Mouse (Mus musculus): Measurements from ENCODE around the gene Foxp1. TPM values are rescaled to one million over a fixed set of nuclear protein-coding genes. Genes with fewer than 3 reads are reported as not detected.

Foxp1 gene
- polyA plus RNA-seq, 1 experiment from 2014 or later = 88.1 TPM

DNA sequence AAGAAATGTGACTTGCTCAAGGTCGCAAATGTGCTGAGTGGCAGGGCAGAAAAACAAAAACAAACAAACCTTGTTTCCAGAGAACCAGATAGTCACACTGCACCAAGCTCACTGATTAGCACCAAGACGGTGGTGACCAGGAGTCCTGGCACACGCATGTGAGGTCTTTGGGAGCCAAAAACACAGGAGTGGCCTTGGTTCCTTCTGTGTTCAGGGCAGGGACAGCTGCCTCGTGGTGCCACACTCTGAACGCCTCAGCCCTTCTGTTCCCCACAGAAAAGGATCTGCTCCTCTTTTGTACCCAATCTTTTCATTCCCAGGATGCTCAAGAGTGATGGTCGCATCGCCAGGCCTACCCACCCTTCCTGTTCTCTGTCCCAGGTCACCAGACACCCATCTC, 434.9 kb downstream of the Foxp1 start:
- WGBS = 51% methylated on average over 7 of the region's 7 CpGs
- Histone ChIP-seq H3K4me2 (ENCODE audit: low read length) (no peak overlapping the region), H3K4me1 (ENCODE audit: control insufficient read depth in 2 of 2, insufficient read depth in 2 of 2, low read length in 2 of 2) (peaks cover 11 to 38% of the 10 kb centered on the region in 2 experiments), H3K27ac (replicated peaks in 1 of 2; ENCODE audit: control insufficient read depth in 1 of 2, insufficient read depth in 1 of 2, low read depth in 2 of 2, low read length in 2 of 2) (peak overlapping the region; percentile 2 to 35; a peak in 2 of 4 replicates), H3K27me3 (ENCODE audit: control insufficient read depth, insufficient read depth, low read length) (no peaks in the 10 kb centered on the region), H3K36me3 (ENCODE audit: control insufficient read depth, insufficient read depth, low read length) (0 out of 2 replicates have a peak, but pooled peaks cover 3% of the 10 kb centered on the region), H3K9me3 (ENCODE audit: control insufficient read depth, low read length) (no peaks in the 10 kb centered on the region), H3K4me3 (ENCODE audit: control insufficient read depth in 1 of 2, insufficient read depth in 1 of 2, low read depth in 1 of 2, low read length in 2 of 2) (no peak overlapping the region), H3K9ac (ENCODE audit: low read length) (no peak overlapping the region)
- no peak for ATAC-seq (ENCODE audit: insufficient number of reproducible peaks, insufficient read depth, low FRiP score, low read depth)

DNA sequence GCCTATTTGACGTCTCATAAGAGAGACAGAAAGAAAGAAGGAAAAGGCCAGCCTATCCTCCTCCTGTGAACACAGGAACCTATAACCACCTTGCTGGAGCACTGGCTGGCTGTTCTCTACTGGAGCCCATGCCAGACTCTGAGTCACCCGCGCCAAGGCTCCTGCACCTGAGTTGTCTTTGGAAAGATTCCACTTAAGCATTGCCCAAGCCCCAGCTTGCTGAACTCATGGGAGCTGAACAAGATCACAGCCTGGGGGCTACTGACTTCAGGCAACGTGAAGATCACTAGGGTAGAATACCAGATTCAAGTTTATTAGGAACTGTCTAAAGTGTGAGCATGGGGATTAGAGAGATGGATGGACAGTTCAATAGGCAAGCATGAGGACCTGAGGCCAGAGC, 437.6 kb downstream of the Foxp1 start:
- no peak for ATAC-seq (ENCODE audit: insufficient number of reproducible peaks, insufficient read depth, low FRiP score, low read depth)
- Histone ChIP-seq H3K4me1 (ENCODE audit: control insufficient read depth in 2 of 2, insufficient read depth in 2 of 2, low read length in 2 of 2) (peaks cover 14 to 39% of the 10 kb centered on the region in 2 experiments), H3K9ac (ENCODE audit: low read length) (no peak overlapping the region), H3K27me3 (ENCODE audit: control insufficient read depth, insufficient read depth, low read length) (no peaks in the 10 kb centered on the region), H3K36me3 (ENCODE audit: control insufficient read depth, insufficient read depth, low read length) (0 out of 2 replicates have a peak, but pooled peaks cover 3% of the 10 kb centered on the region), H3K27ac (replicated peaks in 1 of 2; ENCODE audit: control insufficient read depth in 1 of 2, insufficient read depth in 1 of 2, low read depth in 2 of 2, low read length in 2 of 2) (no peak overlapping the region; a peak in 1 of 4 replicates), H3K4me2 (ENCODE audit: low read length) (no peak overlapping the region), H3K4me3 (ENCODE audit: control insufficient read depth in 1 of 2, insufficient read depth in 1 of 2, low read depth in 1 of 2, low read length in 2 of 2) (no peak overlapping the region), H3K9me3 (ENCODE audit: control insufficient read depth, low read length) (no peaks in the 10 kb centered on the region)
- WGBS = 83% methylated on average over 4 of the region's 4 CpGs

DNA sequence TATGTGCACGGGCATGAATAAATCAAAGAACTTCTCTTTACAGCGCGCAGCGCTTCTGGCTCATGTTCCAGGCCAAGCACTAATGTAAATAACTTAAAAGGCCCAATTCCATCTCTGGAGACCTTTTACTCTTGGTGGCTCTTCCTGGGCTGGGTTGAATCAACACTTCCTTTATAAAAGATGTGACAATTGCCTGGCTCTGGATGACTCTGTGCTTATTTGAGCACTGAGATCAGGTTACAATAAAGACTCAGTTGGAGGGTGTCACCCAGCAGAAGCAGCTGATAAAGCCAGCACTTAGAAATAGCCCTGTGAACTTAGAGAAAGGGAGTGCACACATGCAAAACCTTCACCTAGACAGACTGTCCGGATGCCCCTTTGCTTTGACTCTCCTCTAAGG, 441.3 kb downstream of the Foxp1 start:
- Histone ChIP-seq H3K4me3 (ENCODE audit: control insufficient read depth in 1 of 2, insufficient read depth in 1 of 2, low read depth in 1 of 2, low read length in 2 of 2) (no peak overlapping the region), H3K27me3 (ENCODE audit: control insufficient read depth, insufficient read depth, low read length) (no peaks in the 10 kb centered on the region), H3K36me3 (ENCODE audit: control insufficient read depth, insufficient read depth, low read length) (peaks cover 3% of the 10 kb centered on the region; the same call in 1 of the 2 replicates), H3K27ac (replicated peaks in 1 of 2; ENCODE audit: control insufficient read depth in 1 of 2, insufficient read depth in 1 of 2, low read depth in 2 of 2, low read length in 2 of 2) (peak overlapping the region; percentile 64 to 65), H3K4me1 (ENCODE audit: control insufficient read depth in 2 of 2, insufficient read depth in 2 of 2, low read length in 2 of 2) (peaks cover 8 to 18% of the 10 kb centered on the region in 2 experiments), H3K4me2 (ENCODE audit: low read length) (peak overlapping the region; percentile 14), H3K9ac (ENCODE audit: low read length) (no peak overlapping the region; the same call in 1 of the 2 replicates), H3K9me3 (ENCODE audit: control insufficient read depth, low read length) (no peaks in the 10 kb centered on the region)
- 28% methylated on average over 5 of the region's 5 CpGs for WGBS
- ATAC-seq (ENCODE audit: insufficient number of reproducible peaks, insufficient read depth, low FRiP score, low read depth) = no peak

DNA sequence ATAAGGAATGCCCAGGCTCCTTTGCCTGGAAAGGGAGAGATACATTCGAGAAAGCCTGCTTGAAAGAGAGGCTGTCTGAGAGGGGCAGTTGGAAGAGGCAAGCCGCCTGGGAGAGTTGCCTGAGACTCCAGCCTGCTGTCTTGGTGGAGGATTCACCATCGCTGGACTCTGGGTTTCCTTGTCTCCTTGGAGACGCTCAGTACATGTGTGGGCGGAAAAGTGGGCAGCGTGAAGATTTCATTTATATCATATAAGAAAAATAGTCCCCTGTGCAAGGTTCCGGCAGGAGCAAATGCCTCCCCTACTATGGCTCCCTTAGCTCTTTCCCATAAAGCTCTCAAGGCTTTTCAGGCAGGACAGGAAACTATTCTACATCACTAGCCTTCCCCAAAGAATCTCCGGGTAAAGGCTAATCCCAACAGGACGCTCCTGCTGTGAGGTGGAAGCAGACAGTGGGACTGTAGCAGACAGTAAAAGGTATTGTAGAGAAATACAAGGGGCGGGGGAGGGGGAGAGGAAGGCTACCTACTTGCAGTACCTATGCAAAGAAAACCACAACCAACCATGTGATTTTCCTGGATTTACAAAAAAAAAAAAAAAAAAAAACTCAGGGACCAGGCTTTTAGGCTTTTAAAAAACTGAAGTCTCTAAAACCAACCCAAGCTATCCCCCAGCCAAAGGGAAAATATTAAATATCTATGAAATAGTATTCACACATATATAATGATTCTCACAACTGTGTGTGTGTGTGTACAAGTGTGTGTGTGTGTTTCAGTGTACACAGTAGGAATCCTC, 443.3 kb downstream of the Foxp1 start:
- 56% methylated on average over 10 of the region's 10 CpGs for WGBS
- no peak for ATAC-seq (ENCODE audit: insufficient number of reproducible peaks, insufficient read depth, low FRiP score, low read depth)
- H3K27ac ChIP-seq (replicated peaks in 1 of 2; ENCODE audit: control insufficient read depth in 1 of 2, insufficient read depth in 1 of 2, low read depth in 2 of 2, low read length in 2 of 2) = no peak overlapping the region
- H3K9me3 ChIP-seq (ENCODE audit: control insufficient read depth, low read length) = peaks cover 7% of the 10 kb centered on the region
- no peaks in the 10 kb centered on the region for H3K27me3 ChIP-seq (ENCODE audit: control insufficient read depth, insufficient read depth, low read length)
- no peak overlapping the region for H3K4me3 ChIP-seq (ENCODE audit: control insufficient read depth in 1 of 2, insufficient read depth in 1 of 2, low read depth in 1 of 2, low read length in 2 of 2)
- peaks cover 8 to 18% of the 10 kb centered on the region in 2 experiments for H3K4me1 ChIP-seq (ENCODE audit: control insufficient read depth in 2 of 2, insufficient read depth in 2 of 2, low read length in 2 of 2)
- no peak overlapping the region for H3K9ac ChIP-seq (ENCODE audit: low read length)
- H3K36me3 ChIP-seq (ENCODE audit: control insufficient read depth, insufficient read depth, low read length) = peaks cover 22% of the 10 kb centered on the region
- no peak overlapping the region for H3K4me2 ChIP-seq (ENCODE audit: low read length)

DNA sequence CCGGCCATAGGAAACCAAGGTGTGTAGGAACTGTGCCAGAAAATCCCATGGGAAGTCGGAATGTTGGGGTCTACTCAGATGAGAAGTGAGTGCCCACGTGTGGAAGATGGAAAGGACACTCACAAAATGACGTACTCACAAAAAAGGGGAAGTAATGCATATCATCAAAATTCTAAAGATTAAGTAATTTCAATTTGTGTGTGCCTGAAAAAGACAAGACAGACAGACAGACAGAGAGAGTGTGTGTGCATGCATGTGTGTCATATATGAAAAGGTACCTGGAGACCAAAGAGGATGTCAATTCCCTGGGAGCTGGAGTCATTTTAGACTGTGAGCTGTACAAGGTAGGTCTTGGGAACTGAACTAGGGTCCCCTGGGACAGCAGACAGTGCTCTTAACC, 444.4 kb downstream of the Foxp1 start:
- Histone ChIP-seq H3K27me3 (ENCODE audit: control insufficient read depth, insufficient read depth, low read length) (no peaks in the 10 kb centered on the region), H3K4me2 (ENCODE audit: low read length) (no peak overlapping the region), H3K9ac (ENCODE audit: low read length) (no peak overlapping the region), H3K4me3 (ENCODE audit: control insufficient read depth in 1 of 2, insufficient read depth in 1 of 2, low read depth in 1 of 2, low read length in 2 of 2) (no peak overlapping the region), H3K36me3 (ENCODE audit: control insufficient read depth, insufficient read depth, low read length) (peaks cover 30% of the 10 kb centered on the region), H3K4me1 (ENCODE audit: control insufficient read depth in 2 of 2, insufficient read depth in 2 of 2, low read length in 2 of 2) (peaks cover 8 to 18% of the 10 kb centered on the region in 2 experiments), H3K27ac (replicated peaks in 1 of 2; ENCODE audit: control insufficient read depth in 1 of 2, insufficient read depth in 1 of 2, low read depth in 2 of 2, low read length in 2 of 2) (no peak overlapping the region), H3K9me3 (ENCODE audit: control insufficient read depth, low read length) (peaks cover 7% of the 10 kb centered on the region)
- WGBS = 82% methylated on average over 4 of the region's 4 CpGs
- ATAC-seq (ENCODE audit: insufficient number of reproducible peaks, insufficient read depth, low FRiP score, low read depth) = no peak

DNA sequence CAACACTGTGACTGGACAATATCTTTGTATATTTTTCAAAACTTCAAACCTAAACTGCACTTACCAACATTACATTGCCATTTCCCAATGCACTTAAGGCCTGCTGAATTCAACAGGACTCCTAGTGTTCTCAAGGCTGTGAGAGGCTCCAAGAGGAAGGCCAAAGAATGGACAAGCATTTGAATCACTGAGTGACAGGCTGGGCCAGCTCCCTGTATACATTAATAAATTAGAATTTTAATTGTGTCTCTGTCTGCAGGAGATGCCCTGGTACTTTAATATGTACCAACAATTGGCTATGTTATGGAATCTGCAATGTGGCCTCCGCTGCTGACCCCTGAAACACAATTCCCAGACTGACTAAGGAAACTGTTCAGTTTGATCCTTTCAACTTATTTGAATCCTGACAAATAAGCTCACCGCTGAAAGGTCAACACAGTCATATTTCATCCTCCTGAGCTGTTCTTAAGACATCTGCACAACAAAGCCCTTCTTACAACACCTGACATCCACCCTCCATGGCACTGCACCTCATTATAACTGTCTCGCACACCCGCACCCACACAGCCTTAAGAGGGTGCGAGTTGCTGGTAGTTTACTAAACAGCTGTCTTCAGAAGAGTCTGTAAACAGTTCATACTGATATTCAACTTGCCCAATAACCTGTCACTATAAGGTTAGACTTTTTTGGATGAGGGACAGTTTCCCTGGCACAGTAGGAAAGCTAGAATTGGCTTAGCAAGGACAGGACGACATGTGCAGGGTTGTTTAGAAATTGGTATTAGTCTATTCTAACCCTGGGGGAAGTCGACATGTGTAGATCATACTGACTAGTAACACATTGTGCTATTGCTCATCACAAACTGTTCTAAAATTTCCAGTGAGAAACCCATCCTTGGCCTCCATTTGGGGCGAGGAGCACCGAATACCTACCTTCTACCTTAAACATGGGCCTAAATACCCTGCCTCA, 448.9 kb downstream of the Foxp1 start:
- WGBS = 95% methylated on average over 9 of the region's 9 CpGs
- Histone ChIP-seq H3K27me3 (ENCODE audit: control insufficient read depth, insufficient read depth, low read length) (no peaks in the 10 kb centered on the region), H3K36me3 (ENCODE audit: control insufficient read depth, insufficient read depth, low read length) (peaks cover 47% of the 10 kb centered on the region), H3K9me3 (ENCODE audit: control insufficient read depth, low read length) (peaks cover 7% of the 10 kb centered on the region), H3K4me1 (ENCODE audit: control insufficient read depth in 2 of 2, insufficient read depth in 2 of 2, low read length in 2 of 2) (no peaks in the 10 kb centered on the region), H3K9ac (ENCODE audit: low read length) (no peak overlapping the region), H3K27ac (replicated peaks in 1 of 2; ENCODE audit: control insufficient read depth in 1 of 2, insufficient read depth in 1 of 2, low read depth in 2 of 2, low read length in 2 of 2) (no peak overlapping the region), H3K4me2 (ENCODE audit: low read length) (no peak overlapping the region), H3K4me3 (ENCODE audit: control insufficient read depth in 1 of 2, insufficient read depth in 1 of 2, low read depth in 1 of 2, low read length in 2 of 2) (no peak overlapping the region)
- no peak for ATAC-seq (ENCODE audit: insufficient number of reproducible peaks, insufficient read depth, low FRiP score, low read depth)

DNA sequence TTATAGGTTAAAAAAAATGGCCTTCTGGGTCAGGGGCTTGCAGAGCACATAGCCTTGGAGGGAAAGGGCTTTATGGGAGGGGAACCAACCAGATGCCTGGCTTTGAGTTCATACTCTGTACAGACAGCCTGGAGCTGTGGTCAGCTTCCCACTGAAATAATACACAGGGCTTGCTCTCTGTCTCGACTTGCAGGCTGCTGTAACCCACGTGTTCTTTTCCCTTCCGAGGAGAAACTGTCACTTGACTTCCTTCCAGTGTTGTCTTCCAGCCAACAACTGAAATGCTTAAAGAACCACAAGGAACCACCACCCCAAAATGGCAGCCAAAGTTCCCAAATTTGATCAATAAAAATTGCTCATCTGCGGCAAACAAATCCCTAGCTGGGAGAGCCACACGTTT, 451.8 kb downstream of the Foxp1 start:
- peaks cover 6 to 18% of the 10 kb centered on the region in 2 experiments for H3K4me1 ChIP-seq (ENCODE audit: control insufficient read depth in 2 of 2, insufficient read depth in 2 of 2, low read length in 2 of 2)
- 68% methylated on average over 5 of the region's 5 CpGs for WGBS
- H3K27ac ChIP-seq (replicated peaks in 1 of 2; ENCODE audit: control insufficient read depth in 1 of 2, insufficient read depth in 1 of 2, low read depth in 2 of 2, low read length in 2 of 2) = no peak overlapping the region
- ATAC-seq (ENCODE audit: insufficient number of reproducible peaks, insufficient read depth, low FRiP score, low read depth) = no peak
- H3K4me3 ChIP-seq (ENCODE audit: control insufficient read depth in 1 of 2, insufficient read depth in 1 of 2, low read depth in 1 of 2, low read length in 2 of 2) = no peak overlapping the region
- no peak overlapping the region for H3K9ac ChIP-seq (ENCODE audit: low read length)
- H3K9me3 ChIP-seq (ENCODE audit: control insufficient read depth, low read length) = peaks cover 7% of the 10 kb centered on the region
- no peak overlapping the region for H3K4me2 ChIP-seq (ENCODE audit: low read length)
- H3K36me3 ChIP-seq (ENCODE audit: control insufficient read depth, insufficient read depth, low read length) = peaks cover 42% of the 10 kb centered on the region
- H3K27me3 ChIP-seq (ENCODE audit: control insufficient read depth, insufficient read depth, low read length) = no peaks in the 10 kb centered on the region

All from heart, embryonic 14.5 days (tissue).